Mouse (Mus musculus) hindbrain, embryonic 11.5 days (tissue): ENCODE results near the gene Zfp277. TPM values are rescaled to one million over a fixed set of nuclear protein-coding genes. Genes with fewer than 3 reads are reported as not detected.

Experiments used
- ATAC-seq: fragments of 200-750 bp; cut with Nextera tagmentation; 2 replicates; pipeline ENCODE4 v1.8.0; 2017; ENCODE audit warnings: mild to moderate bottlenecking, moderate TSS enrichment, moderate library complexity; ENCODE audit not compliant: low FRiP score
- DNase-seq: peaks from one replicate; pipeline ENCODE4 v3.0.0-alpha.2; 2015; ENCODE audit warnings: low spot score
- H3K27ac ChIP-seq: fragments of 300-500 bp; sonication (generic); 2 replicates; pipeline ENCODE4 v1.5.1; 2014; ENCODE audit warnings: mild to moderate bottlenecking, low read depth, low read length
- H3K27me3 ChIP-seq: fragments of 300-500 bp; sonication (generic); 2 replicates; pipeline ENCODE4 v1.6.1; 2014; ENCODE audit warnings: mild to moderate bottlenecking, low read length, moderate library complexity, mixed read lengths; ENCODE audit not compliant: control insufficient read depth, insufficient read depth
- H3K36me3 ChIP-seq: fragments of 300-500 bp; sonication (generic); 2 replicates; pipeline ENCODE4 v1.6.1; 2014; ENCODE audit warnings: mild to moderate bottlenecking, low read length, moderate library complexity, mixed read lengths; ENCODE audit not compliant: control insufficient read depth, insufficient read depth
- H3K4me1 ChIP-seq: fragments of 300-500 bp; sonication (generic); replicated peaks from 2 replicates; pipeline ENCODE4 v1.6.1; 2014; ENCODE audit warnings: low read length, mixed read lengths; ENCODE audit not compliant: control insufficient read depth, insufficient read depth
- H3K4me2 ChIP-seq: fragments of 300-500 bp; sonication (generic); replicated peaks from 2 replicates; pipeline ENCODE4 v1.6.1; 2014; ENCODE audit warnings: mild to moderate bottlenecking, low read depth, low read length
- H3K4me3 ChIP-seq: fragments of 300-500 bp; sonication (generic); 2 replicates; pipeline ENCODE4 v1.5.1; 2014; ENCODE audit warnings: low read depth, low read length
- H3K9ac ChIP-seq: fragments of 300-500 bp; sonication (generic); 2 replicates; pipeline ENCODE4 v1.6.1; 2014; ENCODE audit warnings: low read depth, low read length
- H3K9me3 ChIP-seq: fragments of 300-500 bp; sonication (generic); 2 replicates; pipeline ENCODE4 v1.6.1; 2016; ENCODE audit warnings: low read length; ENCODE audit not compliant: control insufficient read depth
- WGBS: fragments of 180-500 bp; shearing (Covaris S2); extraction: QIAGEN DNeasy Blood & Tissue Kit; methylation state at CpG from one replicate; pipeline ENCODE4 v1.1.7; 2014; 5-methylcytosine and 5-hydroxymethylcytosine counted together
- polyA plus RNA-seq: library from polyadenylated mRNA; unstranded; fragments of >200 nt; fragmentation: Nextera tagmentation; extraction: Ambion mirVana; gene quantifications from 2 replicates; pipeline ENCODE4 v1.2.1, GENCODE M21; 2014

Zfp277 gene
- polyA plus RNA-seq, 1 experiment from 2014 or later, result 42.3 TPM

DNA sequence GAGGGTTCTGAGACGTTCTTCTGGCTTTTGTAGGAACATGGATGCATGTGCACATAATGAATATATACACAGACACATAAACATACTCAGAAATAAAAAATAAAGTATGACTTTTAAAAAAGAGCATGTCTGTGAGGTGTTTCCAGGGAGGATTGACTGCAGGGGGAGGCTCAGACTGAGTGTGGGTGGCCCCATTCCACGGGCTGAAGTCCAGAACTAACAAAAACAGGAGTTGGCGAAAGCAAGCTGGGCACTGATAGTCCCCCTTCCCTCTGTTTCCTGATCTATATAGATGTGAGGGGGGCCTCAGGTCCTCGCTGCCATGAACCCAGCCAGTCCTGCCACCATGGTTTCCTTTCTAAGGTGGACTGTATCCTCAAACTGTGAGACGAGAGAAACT lies 57.9 kb downstream of the Zfp277 start:
- 83% methylated on average over 5 of the region's 5 CpGs for WGBS

GRCm38 (mm10) chr12:40385301-40385700 lies 60.4 kb downstream of the Zfp277 start:
- DNase-seq (no peak), ATAC-seq (no peak)
- H3K4me1 ChIP-seq, result no peaks in the 10 kb centered on the region
- no peaks in the 10 kb centered on the region for H3K9me3 ChIP-seq
- no peak overlapping the region for H3K9ac ChIP-seq
- no peaks in the 10 kb centered on the region for H3K36me3 ChIP-seq
- WGBS, result 94% methylated on average over 4 of the region's 4 CpGs
- H3K4me3 ChIP-seq, result no peak overlapping the region
- H3K27ac ChIP-seq, result no peak overlapping the region
- no peak overlapping the region for H3K4me2 ChIP-seq
- no peaks in the 10 kb centered on the region for H3K27me3 ChIP-seq

More for the DNA sequence above, 57.9 kb downstream of the Zfp277 start:
- Histone ChIP-seq H3K4me2 (no peak overlapping the region), H3K9ac (no peak overlapping the region), H3K4me1 (no peaks in the 10 kb centered on the region), H3K27me3 (no peaks in the 10 kb centered on the region), H3K9me3 (no peaks in the 10 kb centered on the region), H3K27ac (no peak overlapping the region), H3K36me3 (no peaks in the 10 kb centered on the region), H3K4me3 (no peak overlapping the region)
- DNase-seq (no peak), ATAC-seq (no peak)

DNA sequence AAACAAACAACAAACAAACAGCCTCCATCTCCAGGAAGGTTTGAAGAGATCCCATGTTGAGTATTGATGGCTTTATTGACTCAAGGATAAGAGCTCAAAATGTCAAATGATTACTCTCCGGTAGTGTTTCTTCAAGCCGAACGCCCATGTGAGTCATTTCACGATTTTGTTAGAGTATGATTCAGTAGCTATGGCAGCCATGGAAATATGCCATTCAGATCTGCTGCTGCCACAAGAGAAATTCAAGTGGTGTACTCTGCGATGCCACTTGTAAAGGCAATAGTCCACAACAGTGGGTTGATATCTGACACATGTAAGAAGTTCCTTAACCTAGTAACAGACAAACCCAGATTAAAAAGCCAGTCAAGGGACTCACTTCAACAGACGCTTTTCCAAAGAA lies 62.0 kb downstream of the Zfp277 start:
- Histone ChIP-seq H3K4me3 (no peak overlapping the region), H3K9me3 (no peaks in the 10 kb centered on the region), H3K9ac (no peak overlapping the region), H3K27me3 (no peaks in the 10 kb centered on the region), H3K4me2 (no peak overlapping the region), H3K36me3 (no peaks in the 10 kb centered on the region), H3K27ac (no peak overlapping the region), H3K4me1 (no peaks in the 10 kb centered on the region)
- ATAC-seq (no peak), DNase-seq (no peak)
- WGBS, result 91% methylated on average over 6 of the region's 6 CpGs

- Histone ChIP-seq H3K36me3 (no peaks in the 10 kb centered on the region), H3K9ac (no peak overlapping the region), H3K4me2 (no peak overlapping the region), H3K4me3 (no peak overlapping the region), H3K9me3 (no peaks in the 10 kb centered on the region), H3K27me3 (no peaks in the 10 kb centered on the region), H3K4me1 (no peaks in the 10 kb centered on the region), H3K27ac (no peak overlapping the region)
- DNase-seq, result no peak
- WGBS, result 92% methylated on average over 5 of the region's 5 CpGs
- no peak for ATAC-seq
Measured at GRCm38 (mm10) chr12:40382539-40382938, 63.2 kb downstream of the Zfp277 start.

DNA sequence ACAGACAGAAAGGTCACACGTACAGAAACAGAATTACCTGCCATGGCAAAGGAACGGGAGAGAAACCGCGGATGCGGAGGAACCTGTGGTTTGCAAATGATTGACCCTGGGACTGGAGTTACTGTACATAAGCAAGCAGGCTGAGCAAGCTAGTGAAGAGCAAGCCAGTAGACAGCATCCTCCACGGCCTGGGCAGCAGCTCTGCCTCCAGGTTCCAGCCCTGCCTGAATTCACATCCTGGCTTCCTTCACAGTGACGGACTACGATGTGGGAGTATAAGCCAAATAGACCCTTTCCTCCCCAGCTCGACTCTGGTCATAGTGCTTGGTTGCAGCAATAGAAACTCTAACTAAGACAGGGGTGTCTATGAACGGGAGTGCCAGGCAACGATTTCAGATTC lies 63.9 kb downstream of the Zfp277 start:
- no peak overlapping the region for H3K4me2 ChIP-seq
- no peak for ATAC-seq
- H3K9me3 ChIP-seq, result no peaks in the 10 kb centered on the region
- H3K36me3 ChIP-seq, result no peaks in the 10 kb centered on the region
- no peak overlapping the region for H3K4me3 ChIP-seq
- H3K4me1 ChIP-seq, result no peaks in the 10 kb centered on the region
- no peaks in the 10 kb centered on the region for H3K27me3 ChIP-seq
- WGBS, result 93% methylated on average over 11 of the region's 11 CpGs
- H3K27ac ChIP-seq, result no peak overlapping the region
- no peak for DNase-seq
- no peak overlapping the region for H3K9ac ChIP-seq

- H3K27ac ChIP-seq, result no peak overlapping the region
- no peaks in the 10 kb centered on the region for H3K9me3 ChIP-seq
- H3K9ac ChIP-seq, result no peak overlapping the region
- DNase-seq (no peak), ATAC-seq (no peak)
- H3K4me3 ChIP-seq, result no peak overlapping the region
- no peak overlapping the region for H3K4me2 ChIP-seq
- no peaks in the 10 kb centered on the region for H3K27me3 ChIP-seq
- H3K4me1 ChIP-seq, result no peaks in the 10 kb centered on the region
- WGBS, result 91% methylated on average over 10 of the region's 10 CpGs
- H3K36me3 ChIP-seq, result no peaks in the 10 kb centered on the region
Measured at GRCm38 (mm10) chr12:40381173-40381801, 64.4 kb downstream of the Zfp277 start.

- 85% methylated on average over 4 of the region's 4 CpGs for WGBS
- no peak overlapping the region for H3K27ac ChIP-seq
- ATAC-seq (no peak), DNase-seq (no peak)
- H3K9me3 ChIP-seq, result no peaks in the 10 kb centered on the region
- no peaks in the 10 kb centered on the region for H3K4me1 ChIP-seq
- H3K27me3 ChIP-seq, result no peaks in the 10 kb centered on the region
- no peak overlapping the region for H3K9ac ChIP-seq
- no peak overlapping the region for H3K4me3 ChIP-seq
- H3K4me2 ChIP-seq, result no peak overlapping the region
- H3K36me3 ChIP-seq, result no peaks in the 10 kb centered on the region
Measured at GRCm38 (mm10) chr12:40379538-40379923, 66.2 kb downstream of the Zfp277 start.

- DNase-seq, result no peak
- Histone ChIP-seq H3K9me3 (no peaks in the 10 kb centered on the region), H3K27me3 (no peaks in the 10 kb centered on the region), H3K4me1 (no peaks in the 10 kb centered on the region), H3K9ac (no peak overlapping the region), H3K4me2 (no peak overlapping the region), H3K4me3 (no peak overlapping the region), H3K27ac (no peak overlapping the region), H3K36me3 (no peaks in the 10 kb centered on the region)
- 94% methylated on average over 17 of the region's 17 CpGs for WGBS
- no peak for ATAC-seq
Measured at GRCm38 (mm10) chr12:40378621-40379537, 66.8 kb downstream of the Zfp277 start.

DNA sequence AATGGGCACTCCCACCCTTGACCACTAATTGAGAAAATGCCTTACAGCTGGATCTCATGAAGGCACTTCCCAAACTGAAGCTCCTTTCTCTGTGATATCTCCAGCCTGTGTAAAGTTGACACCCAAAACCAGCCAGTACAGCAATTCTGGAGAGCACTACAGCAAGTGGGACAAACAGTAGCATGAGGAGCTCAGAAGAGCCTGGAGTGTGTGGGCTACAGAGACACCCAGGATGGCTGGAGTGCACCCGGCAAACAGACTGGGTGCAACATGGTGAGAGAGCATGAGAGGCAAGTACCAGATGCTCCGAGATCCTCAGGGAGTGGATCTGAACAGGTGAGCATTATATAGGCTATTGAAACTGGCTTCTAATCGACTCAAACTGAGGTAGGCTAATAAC lies 93.8 kb downstream of the Zfp277 start:
- ATAC-seq (no peak), DNase-seq (no peak)
- WGBS, result 92% methylated on average over 3 of the region's 3 CpGs
- no peaks in the 10 kb centered on the region for H3K9me3 ChIP-seq
- no peak overlapping the region for H3K9ac ChIP-seq
- no peaks in the 10 kb centered on the region for H3K4me1 ChIP-seq
- H3K4me2 ChIP-seq, result no peak overlapping the region
- H3K27ac ChIP-seq, result no peak overlapping the region
- no peaks in the 10 kb centered on the region for H3K36me3 ChIP-seq
- no peak overlapping the region for H3K4me3 ChIP-seq
- no peaks in the 10 kb centered on the region for H3K27me3 ChIP-seq
